Mouse (Mus musculus) embryonic facial prominence, embryonic 13.5 days (tissue): ENCODE measurements around the gene Mul1. TPM values are rescaled to one million over a fixed set of nuclear protein-coding genes. Genes with fewer than 3 reads are reported as not detected.

Source experiments
- polyA plus RNA-seq: library from polyadenylated mRNA; unstranded; fragments of >200 nt; fragmentation: Nextera tagmentation; extraction: Ambion mirVana; gene quantifications from 2 replicates; pipeline ENCODE4 v1.2.1, GENCODE M21; 2015

Gene Mul1
- polyA plus RNA-seq, 1 experiment from 2014 or later, result 19.1 TPM

Other genes starting within 250 kb of the Mul1 start
- gene Hp1bp3, start 218.4 kb upstream of the Mul1 start, polyA plus RNA-seq, result 218 and 228 TPM in 2 replicates
- 0.79 and 1.2 TPM in 2 replicates for gene Sh2d5, start 184.3 kb upstream of the Mul1 start, polyA plus RNA-seq
- 1.4 and 1.7 TPM in 2 replicates for gene Kif17, start 184.2 kb upstream of the Mul1 start, polyA plus RNA-seq
- 317 and 321 TPM in 2 replicates for gene Ddost, start 129.9 kb upstream of the Mul1 start, polyA plus RNA-seq
- 54.7 and 57.5 TPM in 2 replicates for gene Pink1, start 108.4 kb upstream of the Mul1 start, polyA plus RNA-seq
- gene Cda, start 66.7 kb upstream of the Mul1 start, polyA plus RNA-seq, result 4.1 and 6.5 TPM in 2 replicates
- 0.18 and 0.25 TPM in 2 replicates for gene Fam43b, start 38.1 kb upstream of the Mul1 start, polyA plus RNA-seq
- 2.4 and 2.5 TPM in 2 replicates for gene Camk2n1, start 19.6 kb downstream of the Mul1 start, polyA plus RNA-seq
- 0.03 TPM in 1 of 2 replicates, not detected in the other for gene Vwa5b1, start 201.2 kb downstream of the Mul1 start, polyA plus RNA-seq